Mouse (Mus musculus): ENCODE measurements at regions not wholly inside any gene's neighbourhood (a gene's known extent, or its start where the extent isn't known, plus 50 kb on each side); places are given as distances from the start of the nearest gene placed in this dataset.

- no peak for DNase-seq
These were observed 127.5 kb upstream of the Jag1 start for GRCm38 (mm10) chr2:137243914-137244313.

GRCm38 (mm10) chr2:137236961-137237360, 120.5 kb upstream of the Jag1 start:
- DNase-seq, result no peak

- DNase-seq, result no peak
These were observed 117.5 kb upstream of the Jag1 start for GRCm38 (mm10) chr2:137233936-137234335.

GRCm38 (mm10) chr2:137231161-137231560, 114.7 kb upstream of the Jag1 start:
- no peak for DNase-seq

GRCm38 (mm10) chr2:137229422-137230069, 113.1 kb upstream of the Jag1 start:
- no peak for DNase-seq

GRCm38 (mm10) chr2:137227495-137227894, 111.1 kb upstream of the Jag1 start:
- no peak for DNase-seq

- DNase-seq, result no peak
These were observed 108.5 kb upstream of the Jag1 start for GRCm38 (mm10) chr2:137224702-137225552.

GRCm38 (mm10) chr2:137215697-137216096, 99.3 kb upstream of the Jag1 start:
- no peak for DNase-seq

- DNase-seq, result no peak
These were observed 91.4 kb upstream of the Jag1 start for GRCm38 (mm10) chr2:137207846-137208245.

- DNase-seq, result no peak
These were observed 87.9 kb upstream of the Jag1 start for GRCm38 (mm10) chr2:137204274-137204850.

GRCm38 (mm10) chr2:137200101-137200500, 83.7 kb upstream of the Jag1 start:
- DNase-seq, result no peak

- no peak for DNase-seq
These were observed 75.7 kb upstream of the Jag1 start for GRCm38 (mm10) chr2:137192183-137192582.

- no peak for DNase-seq
These were observed 52.7 kb upstream of the Jag1 start for GRCm38 (mm10) chr2:137169176-137169575.

GRCm38 (mm10) chr2:137168626-137169025, 52.2 kb upstream of the Jag1 start:
- DNase-seq, result no peak

Measured in adrenal gland, postnatal 10 days (tissue).